Mouse (Mus musculus): ENCODE measurements around the gene Fancf. TPM values are rescaled to one million over a fixed set of nuclear protein-coding genes. Genes with fewer than 3 reads are reported as not detected.

Fancf gene
- polyA plus RNA-seq, 1 experiment = 7.2 TPM

DNA sequence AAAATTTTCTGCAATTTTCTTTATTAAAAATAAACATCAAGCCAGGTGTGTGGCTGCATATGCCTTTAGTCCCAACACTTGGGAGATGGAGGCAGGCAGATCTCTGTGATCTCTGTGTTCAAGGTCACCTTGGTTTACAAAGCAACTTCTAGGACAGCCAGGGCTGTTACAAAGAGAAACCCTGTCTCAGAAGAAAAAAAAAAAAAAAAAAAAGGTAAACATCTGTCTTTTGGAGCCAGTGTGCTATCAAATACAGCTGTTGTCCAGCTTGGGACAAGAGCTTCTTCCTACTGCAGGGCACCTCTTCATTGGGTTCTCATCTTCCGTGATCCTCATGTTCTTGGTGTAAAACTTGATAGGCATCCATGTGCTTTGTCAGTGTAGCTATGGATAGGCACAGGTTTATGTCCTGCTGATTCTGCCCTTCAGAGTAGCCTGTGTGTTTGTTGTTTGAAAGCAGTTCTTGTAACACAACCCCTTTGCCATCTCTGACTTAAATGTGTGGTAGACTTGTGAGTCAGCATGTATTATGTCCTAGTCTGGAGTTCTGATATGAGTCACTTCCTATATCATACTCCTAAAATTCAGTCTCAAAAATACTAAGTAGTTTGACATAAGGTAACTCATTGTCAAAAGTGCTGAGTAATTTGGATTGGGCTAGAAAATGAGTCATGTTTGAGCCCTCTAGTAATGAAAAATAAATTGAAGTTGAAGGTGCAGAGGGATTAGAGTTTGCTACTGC is 30.3 kb upstream of the Fancf start:
- no peaks in the 10 kb centered on the region for H3K27me3 ChIP-seq (ENCODE audit: control insufficient read depth, insufficient read depth, insufficient read length)
- no peaks in the 10 kb centered on the region for H3K36me3 ChIP-seq (ENCODE audit: control insufficient read depth, insufficient read depth)
- H3K4me2 ChIP-seq (ENCODE audit: low read depth) = peak overlapping the region; percentile 48
- TF ChIP-seq POLR2AphosphoS2 (IDR thresholded peaks at IDR 0.05; ENCODE audit: insufficient read length, low read depth) (no peak), MAX (IDR thresholded peaks at IDR 0.05; ENCODE audit: low read depth) (no peak), REST (IDR thresholded peaks at IDR 0.05; ENCODE audit: insufficient read depth, insufficient read length) (no peak), POLR2A (IDR thresholded peaks at IDR 0.05; ENCODE audit: insufficient read length, low read depth) (no peak), MYOD1 (IDR thresholded peaks at IDR 0.05; ENCODE audit: control insufficient read depth in 1 of 3, insufficient read length in 2 of 3, low read depth in 2 of 3) (no peak), CEBPB (IDR thresholded peaks at IDR 0.05; ENCODE audit: insufficient read depth, poor library complexity, severe bottlenecking) (no peak), TCF3 (IDR thresholded peaks at IDR 0.05; ENCODE audit: insufficient read length, low read depth) (no peak)
- no peak overlapping the region for H3K4me3 ChIP-seq
- no peak overlapping the region for H3ac ChIP-seq (ENCODE audit: control insufficient read depth, insufficient read length)
- H3K79me2 ChIP-seq (ENCODE audit: control insufficient read depth, insufficient read depth) = no peaks in the 10 kb centered on the region

DNA sequence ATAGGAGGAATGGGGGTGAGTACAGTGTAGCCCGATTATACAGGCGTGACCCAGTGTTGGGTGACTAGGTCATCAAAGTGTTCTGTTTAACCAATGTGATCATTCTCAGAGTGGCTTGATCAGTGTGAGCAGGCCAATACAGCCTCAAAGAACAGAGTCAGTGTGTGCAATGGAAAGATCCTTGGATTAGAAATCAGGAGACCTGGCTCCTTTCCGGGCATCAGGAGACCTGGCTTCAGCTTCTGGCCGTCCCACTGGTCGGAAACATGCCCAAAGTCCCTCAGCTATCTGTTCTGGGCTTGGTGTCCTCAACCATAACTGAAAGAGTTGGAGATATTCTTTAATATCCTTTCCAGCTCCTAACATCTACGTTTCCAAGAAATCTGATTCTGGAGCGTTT is 27.5 kb upstream of the Fancf start:
- Histone ChIP-seq H3K27me3 (ENCODE audit: control insufficient read depth, insufficient read depth, insufficient read length) (no peaks in the 10 kb centered on the region), H3K79me2 (ENCODE audit: control insufficient read depth, insufficient read depth) (no peaks in the 10 kb centered on the region), H3ac (ENCODE audit: control insufficient read depth, insufficient read length) (no peak overlapping the region), H3K4me3 (no peak overlapping the region), H3K4me2 (ENCODE audit: low read depth) (no peak overlapping the region), H3K36me3 (ENCODE audit: control insufficient read depth, insufficient read depth) (no peaks in the 10 kb centered on the region)
- TF ChIP-seq MAX (IDR thresholded peaks at IDR 0.05; ENCODE audit: low read depth) (no peak), MYOG (IDR thresholded peaks at IDR 0.05; ENCODE audit: control insufficient read depth in 1 of 3, insufficient read depth in 1 of 3, insufficient read length in 2 of 3, low read depth in 2 of 3) (no peak), POLR2A (IDR thresholded peaks at IDR 0.05; ENCODE audit: insufficient read length, low read depth) (no peak), MYOD1 (IDR thresholded peaks at IDR 0.05; ENCODE audit: control insufficient read depth in 1 of 3, insufficient read length in 2 of 3, low read depth in 2 of 3) (no peak), REST (IDR thresholded peaks at IDR 0.05; ENCODE audit: insufficient read depth, insufficient read length) (no peak), POLR2AphosphoS2 (IDR thresholded peaks at IDR 0.05; ENCODE audit: insufficient read length, low read depth) (no peak), TCF12 (IDR thresholded peaks at IDR 0.05; ENCODE audit: insufficient read depth, poor library complexity, severe bottlenecking) (no peak), E2F4 (IDR thresholded peaks at IDR 0.05; ENCODE audit: insufficient read depth) (no peak), USF1 (IDR thresholded peaks at IDR 0.05; ENCODE audit: low read depth) (no peak), SRF (IDR thresholded peaks at IDR 0.05; ENCODE audit: control insufficient read depth, insufficient read length, low read depth) (no peak), CEBPB (IDR thresholded peaks at IDR 0.05; ENCODE audit: insufficient read depth, poor library complexity, severe bottlenecking) (no peak), TCF3 (IDR thresholded peaks at IDR 0.05; ENCODE audit: insufficient read length, low read depth) (no peak)

DNA sequence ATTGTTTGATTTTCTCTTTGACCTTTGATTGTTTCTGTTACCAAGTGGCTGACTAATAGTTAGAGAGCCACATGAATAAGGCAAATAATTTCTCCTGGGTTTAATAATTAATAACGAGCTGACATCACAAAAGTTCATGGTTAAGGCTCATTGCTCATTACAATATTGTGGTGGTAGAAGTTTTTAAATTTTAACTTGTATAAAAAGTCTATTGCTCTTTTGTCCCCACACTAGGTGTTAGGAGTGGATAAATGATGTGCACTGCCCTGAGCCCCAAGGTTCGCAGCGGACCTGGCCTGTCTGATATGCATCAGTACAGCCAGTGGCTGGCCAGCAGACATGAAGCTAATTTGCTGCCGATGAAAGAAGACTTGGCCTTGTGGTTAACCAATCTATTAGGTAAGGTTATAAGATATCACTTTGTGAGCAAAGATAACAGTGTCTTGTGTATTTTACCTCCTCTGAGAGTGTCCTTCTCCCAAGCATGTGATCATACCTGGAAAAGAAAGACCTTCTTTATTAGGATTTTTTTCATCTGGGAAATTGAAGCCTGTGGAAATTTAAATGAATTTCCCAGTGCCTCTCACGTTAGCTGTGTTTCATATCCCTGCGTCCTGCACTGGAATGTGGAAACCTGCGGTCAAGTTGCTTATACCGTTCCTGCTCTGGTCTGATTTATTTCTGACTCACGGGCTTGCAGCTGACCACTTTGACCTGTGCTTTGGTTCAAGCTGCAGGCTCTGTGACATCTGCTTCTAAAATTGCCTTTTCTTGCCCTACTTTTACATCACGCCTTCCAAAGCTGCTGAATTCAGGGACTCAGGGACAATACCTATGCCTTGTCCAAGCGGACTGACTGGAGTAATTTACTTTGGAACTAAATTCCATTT is 25.9 kb upstream of the Fancf start:
- Histone ChIP-seq H3K36me3 (ENCODE audit: control insufficient read depth, insufficient read depth) (no peaks in the 10 kb centered on the region), H3K4me2 (ENCODE audit: low read depth) (peak overlapping the region; percentile 47), H3K4me3 (no peak overlapping the region), H3K79me2 (ENCODE audit: control insufficient read depth, insufficient read depth) (no peaks in the 10 kb centered on the region), H3K27me3 (ENCODE audit: control insufficient read depth, insufficient read depth, insufficient read length) (no peaks in the 10 kb centered on the region), H3ac (ENCODE audit: control insufficient read depth, insufficient read length) (no peak overlapping the region)
- TF ChIP-seq TCF3 (IDR thresholded peaks at IDR 0.05; ENCODE audit: insufficient read length, low read depth) (no peak), POLR2A (IDR thresholded peaks at IDR 0.05; ENCODE audit: insufficient read length, low read depth) (no peak), MYOD1 (IDR thresholded peaks at IDR 0.05; ENCODE audit: control insufficient read depth in 1 of 3, insufficient read length in 2 of 3, low read depth in 2 of 3) (peak in 2 of 3 experiments; percentile 39 to 68), SRF (IDR thresholded peaks at IDR 0.05; ENCODE audit: control insufficient read depth, insufficient read length, low read depth) (no peak), TCF12 (IDR thresholded peaks at IDR 0.05; ENCODE audit: insufficient read depth, poor library complexity, severe bottlenecking) (peak; percentile 39), MYOG (IDR thresholded peaks at IDR 0.05; ENCODE audit: control insufficient read depth in 1 of 3, insufficient read depth in 1 of 3, insufficient read length in 2 of 3, low read depth in 2 of 3) (peak in 1 of 3 experiments; percentile 49), CEBPB (IDR thresholded peaks at IDR 0.05; ENCODE audit: insufficient read depth, poor library complexity, severe bottlenecking) (peak; percentile 93), USF1 (IDR thresholded peaks at IDR 0.05; ENCODE audit: low read depth) (no peak), REST (IDR thresholded peaks at IDR 0.05; ENCODE audit: insufficient read depth, insufficient read length) (no peak), POLR2AphosphoS2 (IDR thresholded peaks at IDR 0.05; ENCODE audit: insufficient read length, low read depth) (no peak), MAX (IDR thresholded peaks at IDR 0.05; ENCODE audit: low read depth) (no peak), E2F4 (IDR thresholded peaks at IDR 0.05; ENCODE audit: insufficient read depth) (no peak)

DNA sequence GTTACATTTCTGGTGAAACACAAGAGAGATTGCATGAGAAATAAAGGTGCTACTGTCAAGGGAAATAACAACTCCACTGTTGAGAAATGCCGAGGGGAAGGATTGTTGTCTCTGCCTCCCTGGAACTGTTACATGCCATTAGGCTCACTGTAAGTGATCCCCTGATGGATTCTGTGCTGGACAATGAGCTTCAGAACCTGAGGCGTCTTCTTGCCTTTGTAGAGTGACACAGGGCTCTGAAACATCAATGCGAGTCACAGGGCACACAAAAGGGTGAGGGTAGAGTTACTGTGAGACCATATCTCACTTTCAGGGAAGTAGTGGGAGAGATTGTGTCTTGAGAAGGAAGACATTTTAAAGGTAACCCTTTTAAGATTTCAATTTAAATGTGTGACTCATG is 23.3 kb upstream of the Fancf start:
- TF ChIP-seq MYOG (IDR thresholded peaks at IDR 0.05; ENCODE audit: control insufficient read depth in 1 of 3, insufficient read depth in 1 of 3, insufficient read length in 2 of 3, low read depth in 2 of 3) (no peak), REST (IDR thresholded peaks at IDR 0.05; ENCODE audit: insufficient read depth, insufficient read length) (no peak), MAX (IDR thresholded peaks at IDR 0.05; ENCODE audit: low read depth) (no peak), SRF (IDR thresholded peaks at IDR 0.05; ENCODE audit: control insufficient read depth, insufficient read length, low read depth) (no peak), TCF12 (IDR thresholded peaks at IDR 0.05; ENCODE audit: insufficient read depth, poor library complexity, severe bottlenecking) (no peak), E2F4 (IDR thresholded peaks at IDR 0.05; ENCODE audit: insufficient read depth) (no peak), TCF3 (IDR thresholded peaks at IDR 0.05; ENCODE audit: insufficient read length, low read depth) (no peak), POLR2A (IDR thresholded peaks at IDR 0.05; ENCODE audit: insufficient read length, low read depth) (no peak), POLR2AphosphoS2 (IDR thresholded peaks at IDR 0.05; ENCODE audit: insufficient read length, low read depth) (no peak), CEBPB (IDR thresholded peaks at IDR 0.05; ENCODE audit: insufficient read depth, poor library complexity, severe bottlenecking) (no peak), USF1 (IDR thresholded peaks at IDR 0.05; ENCODE audit: low read depth) (no peak), MYOD1 (IDR thresholded peaks at IDR 0.05; ENCODE audit: control insufficient read depth in 1 of 3, insufficient read length in 2 of 3, low read depth in 2 of 3) (no peak)
- H3K4me2 ChIP-seq (ENCODE audit: low read depth) = no peak overlapping the region
- no peak overlapping the region for H3ac ChIP-seq (ENCODE audit: control insufficient read depth, insufficient read length)
- no peaks in the 10 kb centered on the region for H3K36me3 ChIP-seq (ENCODE audit: control insufficient read depth, insufficient read depth)
- no peaks in the 10 kb centered on the region for H3K27me3 ChIP-seq (ENCODE audit: control insufficient read depth, insufficient read depth, insufficient read length)
- no peak overlapping the region for H3K4me3 ChIP-seq
- peaks cover 12% of the 10 kb centered on the region for H3K79me2 ChIP-seq (ENCODE audit: control insufficient read depth, insufficient read depth)
